ENCODE assay signal across 13 mouse cellular contexts in the genomic region with DNA sequence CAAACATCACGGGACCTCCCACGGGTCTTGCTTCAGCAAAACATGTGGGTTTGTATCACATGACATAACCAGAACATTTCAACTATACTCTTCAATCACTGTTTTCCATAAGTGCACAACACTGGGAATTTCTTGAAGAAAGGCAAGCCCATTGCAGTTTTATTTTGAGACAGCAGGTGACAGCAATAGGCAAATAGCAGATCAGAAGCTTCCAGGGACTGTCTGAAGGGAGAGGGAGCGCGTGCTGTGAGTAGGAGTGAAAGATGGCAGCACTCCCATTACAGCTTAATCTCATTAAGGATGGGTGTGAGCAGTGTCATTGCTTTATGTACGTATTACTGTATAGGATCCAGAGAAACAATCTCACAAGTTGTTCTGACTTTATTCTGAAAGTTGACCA. TPM values are rescaled to one million over a fixed set of nuclear protein-coding genes. Genes with fewer than 3 reads are reported as not detected.
DNase-seq lines count a peak whose midpoint lies in the region; ATAC-seq and TF ChIP-seq lines count a peak whose summit lies in the region.
"Had no signal": no experiment of that assay in that cellular context is flagged by ENCODE, and none has a peak within 500 bp of the region (broad histone marks: within the 10 kb centered on the region; RNA-seq: fewer than 3 reads in every experiment).

No protein-coding gene starts in this region.

- no peak overlapping the region for H3K4me3 ChIP-seq in embryonic facial prominence, embryonic 14.5 days (ENCODE audit: low read depth, low read length)
- no peak overlapping the region for H3K4me3 ChIP-seq in embryonic facial prominence, embryonic 10.5 days
- H3K4me3 ChIP-seq in midbrain, embryonic 14.5 days (replicated peaks; ENCODE audit: low read depth, low read length) = no peak overlapping the region
- no peak overlapping the region for H3K4me3 ChIP-seq in midbrain, embryonic 15.5 days
- no peak overlapping the region for H3K4me3 ChIP-seq in gastrocnemius, adult 2 months
- H3K4me3 ChIP-seq: intestine, embryonic 15.5 days had no signal

- peak; percentile 11 for DNase-seq in embryonic facial prominence, embryonic 14.5 days (ENCODE audit: low spot score)
- no peak for DNase-seq in embryonic facial prominence, embryonic 10.5 days (ENCODE audit: low spot score)
- DNase-seq in kidney, postnatal 4 days = peak; percentile 3 to 13
- no peak for DNase-seq in kidney, postnatal 36 days
- peak; percentile 52 for DNase-seq in midbrain, embryonic 14.5 days
- peak; percentile 18 for DNase-seq in retina, embryonic 14.5 days (ENCODE audit: low spot score)
- DNase-seq in gastrocnemius, adult 2 months = no peak
- DNase-seq: cerebellum, postnatal 25 days; heart, adult 18-20 months; heart, postnatal 36 days had no signal

- no peaks in the 10 kb centered on the region for H3K9me3 ChIP-seq in embryonic facial prominence, embryonic 14.5 days (ENCODE audit: control insufficient read depth, low read length)
- no peaks in the 10 kb centered on the region for H3K9me3 ChIP-seq in embryonic facial prominence, embryonic 10.5 days
- no peaks in the 10 kb centered on the region for H3K9me3 ChIP-seq in midbrain, embryonic 14.5 days (ENCODE audit: control insufficient read depth, low read length)
- H3K9me3 ChIP-seq in midbrain, embryonic 15.5 days = no peaks in the 10 kb centered on the region
- H3K9me3 ChIP-seq: intestine, embryonic 15.5 days had no signal

- no peaks in the 10 kb centered on the region for H3K4me1 ChIP-seq in embryonic facial prominence, embryonic 14.5 days (ENCODE audit: control insufficient read depth, insufficient read depth, low read length)
- no peaks in the 10 kb centered on the region for H3K4me1 ChIP-seq in embryonic facial prominence, embryonic 10.5 days
- H3K4me1 ChIP-seq in midbrain, embryonic 14.5 days (ENCODE audit: control insufficient read depth, insufficient read depth, low read length) = no peaks in the 10 kb centered on the region
- no peaks in the 10 kb centered on the region for H3K4me1 ChIP-seq in midbrain, embryonic 15.5 days
- H3K4me1 ChIP-seq: intestine, embryonic 15.5 days had no signal

- H3K27ac ChIP-seq in embryonic facial prominence, embryonic 14.5 days (replicated peaks; ENCODE audit: low read depth, low read length) = no peak overlapping the region
- no peak overlapping the region for H3K27ac ChIP-seq in embryonic facial prominence, embryonic 10.5 days (replicated peaks)
- H3K27ac ChIP-seq in midbrain, embryonic 14.5 days (replicated peaks; ENCODE audit: low read depth, low read length) = no peak overlapping the region
- H3K27ac ChIP-seq in midbrain, embryonic 15.5 days = no peak overlapping the region
- H3K27ac ChIP-seq in gastrocnemius, adult 2 months = no peak overlapping the region
- H3K27ac ChIP-seq: intestine, embryonic 15.5 days had no signal

- TF ChIP-seq CTCF in gastrocnemius, adult 2 months (IDR thresholded peaks at IDR 0.05) = no peak

- no peaks in the 10 kb centered on the region for H3K27me3 ChIP-seq in embryonic facial prominence, embryonic 14.5 days (replicated peaks; ENCODE audit: control insufficient read depth, insufficient read depth, low read length)
- no peaks in the 10 kb centered on the region for H3K27me3 ChIP-seq in embryonic facial prominence, embryonic 10.5 days (replicated peaks; ENCODE audit: low read depth, poor library complexity, severe bottlenecking)
- no peaks in the 10 kb centered on the region for H3K27me3 ChIP-seq in midbrain, embryonic 14.5 days (ENCODE audit: control insufficient read depth, insufficient read depth, low read length)
- H3K27me3 ChIP-seq in midbrain, embryonic 15.5 days (replicated peaks) = no peaks in the 10 kb centered on the region
- H3K27me3 ChIP-seq: intestine, embryonic 15.5 days had no signal

- ATAC-seq in embryonic facial prominence, embryonic 14.5 days (ENCODE audit: low read depth) = no peak
- ATAC-seq in midbrain, embryonic 14.5 days (ENCODE audit: low FRiP score, low TSS enrichment) = no peak
- no peak for ATAC-seq in midbrain, embryonic 15.5 days (replicated peaks)
- ATAC-seq: intestine, embryonic 15.5 days had no signal

- no peaks in the 10 kb centered on the region for H3K36me3 ChIP-seq in embryonic facial prominence, embryonic 14.5 days (ENCODE audit: control insufficient read depth, insufficient read depth, low read length)
- peaks cover 15% of the 10 kb centered on the region for H3K36me3 ChIP-seq in embryonic facial prominence, embryonic 10.5 days (replicated peaks)
- H3K36me3 ChIP-seq in midbrain, embryonic 14.5 days (ENCODE audit: control insufficient read depth, insufficient read depth, low read length) = no peaks in the 10 kb centered on the region
- no peaks in the 10 kb centered on the region for H3K36me3 ChIP-seq in midbrain, embryonic 15.5 days (replicated peaks)

- H3K4me2 ChIP-seq in embryonic facial prominence, embryonic 14.5 days (ENCODE audit: low read depth, low read length) = no peak overlapping the region
- no peak overlapping the region for H3K4me2 ChIP-seq in midbrain, embryonic 14.5 days (ENCODE audit: low read length)
- H3K4me2 ChIP-seq in midbrain, embryonic 15.5 days = no peak overlapping the region
- H3K4me2 ChIP-seq: intestine, embryonic 15.5 days; midbrain, embryonic 11.5 days had no signal

- intact Hi-C loops in gastrocnemius, adult 2 months (cut with DNase I) = no loop called here

- 84% methylated on average over 5 of the region's 5 CpGs for WGBS in embryonic facial prominence, embryonic 14.5 days
- 87% methylated on average over 5 of the region's 5 CpGs for WGBS in embryonic facial prominence, embryonic 10.5 days
- WGBS in midbrain, embryonic 14.5 days = 81% methylated on average over 5 of the region's 5 CpGs
- 71% methylated on average over 5 of the region's 5 CpGs for WGBS in midbrain, embryonic 15.5 days

- H3K9ac ChIP-seq in embryonic facial prominence, embryonic 14.5 days (ENCODE audit: low read depth, low read length) = no peak overlapping the region
- H3K9ac ChIP-seq in midbrain, embryonic 14.5 days (replicated peaks; ENCODE audit: low read length) = no peak overlapping the region
- H3K9ac ChIP-seq in midbrain, embryonic 15.5 days = no peak overlapping the region
- H3K9ac ChIP-seq: intestine, embryonic 15.5 days had no signal

RNA-seq across cellular contexts. Expression of a gene that starts 58.9 kb away (rescaled TPM):
- 53.8 and 69.8 TPM in 2 replicates for polyA plus RNA-seq in embryonic facial prominence, embryonic 14.5 days (2014; fragmentation: Nextera tagmentation; extraction: Ambion mirVana)
- polyA plus RNA-seq in embryonic facial prominence, embryonic 10.5 days (2016; fragmentation: Nextera tagmentation; extraction: Ambion mirVana) = 55.5 and 57.0 TPM in 2 replicates
- 45.7 and 53.7 TPM in 2 replicates for polyA plus RNA-seq in midbrain, embryonic 14.5 days (2014; fragmentation: Nextera tagmentation; extraction: Ambion mirVana)
- 47.0 and 50.7 TPM in 2 replicates for polyA plus RNA-seq in midbrain, embryonic 15.5 days (2015; fragmentation: Nextera tagmentation; extraction: Ambion mirVana)
- 10 to 100 TPM; 54.8 to 55.7 TPM for total RNA-seq in gastrocnemius, adult 2 months (2021)

Comparison
In these comparisons a context has a peak if more than half of its experiments do, and no peak if none do; other contexts are left out.
1. DNase-seq: peak in embryonic facial prominence, embryonic 14.5 days (single experiment), kidney, postnatal 4 days (2 of 2), midbrain, embryonic 14.5 days (single experiment) and retina, embryonic 14.5 days (single experiment); none in embryonic facial prominence, embryonic 10.5 days (single experiment), kidney, postnatal 36 days (0 of 2) and gastrocnemius, adult 2 months (single experiment).